Mouse (Mus musculus) inflammation-experienced regulatory T-cells (primary cell): Measurements from ENCODE around the gene Zfp473. TPM values are rescaled to one million over a fixed set of nuclear protein-coding genes. Genes with fewer than 3 reads are reported as not detected.

Experiments used
- polyA plus RNA-seq, 2 experiments: library from polyadenylated mRNA; unstranded; fragments of 100-300 nt; shearing (Covaris generic); gene quantifications; one replicate each; pipeline ENCODE4 v1.2.1; 2017

The Zfp473 gene
- 1 to 10 TPM in 1 of 2 experiments, under 1 TPM in 1; 0.37 to 1.3 TPM for polyA plus RNA-seq

DNA sequence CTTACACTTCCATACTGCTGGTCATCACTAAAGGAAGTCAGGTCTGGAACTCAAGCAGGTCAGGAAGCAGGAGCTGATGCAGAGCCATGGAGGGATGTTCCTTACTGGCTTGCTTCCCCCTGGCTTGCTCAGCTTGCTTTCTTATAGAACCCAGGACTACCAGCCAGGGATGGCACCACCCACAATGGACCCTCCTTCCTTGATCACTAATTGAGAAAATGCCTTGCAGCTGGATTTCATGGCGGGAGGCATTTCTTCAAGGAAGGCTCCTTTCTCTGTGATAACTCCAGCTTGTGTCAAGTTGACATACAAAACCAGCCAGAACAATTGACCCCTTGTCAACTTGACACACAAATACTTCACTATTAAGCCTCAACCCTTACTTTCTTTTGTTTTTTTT, at the start of gene Zfp473:
Gene Zfp473, minus strand, starts transcription at position 101 of the 400 bp plus-strand sequence.

DNA sequence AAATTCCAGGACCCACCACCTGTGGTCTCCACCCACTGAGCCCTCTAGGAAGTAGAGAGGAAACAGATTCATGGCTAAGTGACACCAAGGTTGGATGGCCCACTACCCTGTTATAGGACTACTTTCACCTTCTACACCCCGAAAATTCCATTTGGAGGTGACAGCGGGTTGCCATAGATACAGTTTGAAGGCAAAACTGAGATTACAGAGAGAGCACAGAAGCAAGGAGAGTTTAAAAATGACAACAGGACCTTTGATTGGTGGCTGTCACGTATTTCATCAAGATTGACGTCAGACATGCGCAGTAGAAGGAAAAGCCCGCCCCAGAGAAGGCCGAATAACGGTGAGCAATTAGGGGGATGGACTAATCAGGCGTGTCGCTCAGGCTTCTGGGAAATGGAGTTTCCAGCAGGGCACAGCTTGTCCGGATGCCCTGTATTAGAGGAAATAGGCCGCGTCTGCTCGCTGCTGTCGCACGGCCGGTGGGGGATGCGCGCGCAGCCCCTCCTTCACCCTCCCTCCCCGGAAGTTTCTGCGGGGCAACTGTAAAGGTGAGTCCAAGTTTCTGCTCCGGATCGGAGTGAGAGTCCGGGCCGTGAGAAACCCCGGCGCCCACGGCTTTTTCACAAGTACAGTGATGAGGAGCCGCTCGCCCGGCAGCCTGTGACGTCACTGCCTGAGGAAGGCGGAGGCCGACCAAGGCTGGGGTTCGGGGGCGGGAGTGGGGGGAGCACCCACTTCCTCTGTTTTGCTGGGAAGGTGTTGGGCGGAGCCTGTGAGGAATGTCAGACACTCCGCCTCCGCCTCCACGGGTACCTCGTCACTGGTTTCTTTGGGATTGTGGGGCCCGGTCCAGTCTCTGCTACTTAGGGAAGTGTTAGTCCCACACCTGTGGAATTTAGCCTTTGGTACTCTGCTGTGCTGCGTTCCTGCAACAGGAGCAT, 2.5 kb downstream of the Zfp473 start, which contains the start of gene Vrk3:
Gene Vrk3, plus strand, starts transcription at position 313 of the 944 bp plus-strand sequence.

DNA sequence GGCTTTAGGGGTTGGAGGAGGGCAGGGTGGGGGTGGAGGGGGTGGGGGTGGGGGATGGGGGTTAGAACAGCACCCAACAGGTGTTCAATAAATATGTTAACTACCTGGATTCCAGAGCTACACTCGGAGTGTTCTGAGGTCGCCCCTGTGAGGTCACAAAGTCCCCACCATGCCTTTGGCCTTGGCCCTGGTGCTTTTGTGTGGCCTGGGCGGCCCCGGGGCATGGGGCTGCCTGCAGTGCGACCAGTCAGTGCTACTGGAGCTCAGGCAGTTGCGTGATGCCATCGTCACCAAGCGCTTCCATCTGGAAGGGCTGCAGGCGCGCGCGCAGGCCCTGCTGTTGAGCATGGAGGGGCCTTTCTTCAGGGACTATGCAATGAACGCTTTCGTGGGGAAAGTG, 42.3 kb downstream of the Zfp473 start, which contains the start of gene Izumo2:
Gene Izumo2, plus strand, starts transcription at position 169 of the 400 bp plus-strand sequence.

Other genes starting within 250 kb of the Zfp473 start
- not detected for gene Mybpc2, start 226.4 kb downstream of the Zfp473 start, polyA plus RNA-seq
- gene Spib, start 219.0 kb downstream of the Zfp473 start, polyA plus RNA-seq: 1 to 10 TPM; 2.6 to 6.3 TPM
- 10 to 100 TPM; 46.3 to 81.8 TPM for gene Pold1, start 202.2 kb downstream of the Zfp473 start, polyA plus RNA-seq
- gene Nr1h2, start 197.1 kb downstream of the Zfp473 start, polyA plus RNA-seq: 100 to 1,000 TPM; 132 to 172 TPM
- 1 to 10 TPM; 3.9 to 9.7 TPM for gene Napsa, start 178.7 kb downstream of the Zfp473 start, polyA plus RNA-seq
- under 1 TPM; 0.17 to 0.44 TPM for gene Kcnc3, start 160.4 kb downstream of the Zfp473 start, polyA plus RNA-seq
- gene Myh14, start 80.2 kb downstream of the Zfp473 start, polyA plus RNA-seq: 1 to 10 TPM in 1 of 2 experiments, under 1 TPM in 1; 0.24 to 1.8 TPM
- gene Izumo2, start 42.3 kb downstream of the Zfp473 start, polyA plus RNA-seq: not detected
- gene Vrk3, start 2.6 kb downstream of the Zfp473 start, polyA plus RNA-seq: 10 to 100 TPM; 92.8 to 98.9 TPM
- gene Nup62, start 65.0 kb upstream of the Zfp473 start, polyA plus RNA-seq: 10 to 100 TPM; 40.5 to 41.4 TPM
- 1 to 10 TPM; 3.0 to 8.6 TPM for gene Il4i1, start 65.3 kb upstream of the Zfp473 start, polyA plus RNA-seq
- gene Atf5, start 65.6 kb upstream of the Zfp473 start, polyA plus RNA-seq: under 1 TPM in 1 of 2 experiments, not detected in 1; 0.30 TPM
- 10 to 100 TPM; 26.4 to 35.3 TPM for gene Akt1s1, start 97.9 kb upstream of the Zfp473 start, polyA plus RNA-seq
- 10 to 100 TPM; 83.2 to 90.0 TPM for gene Tbc1d17, start 98.0 kb upstream of the Zfp473 start, polyA plus RNA-seq
- gene Pnkp, start 106.1 kb upstream of the Zfp473 start, polyA plus RNA-seq: 10 to 100 TPM; 89.6 to 97.9 TPM
- 10 to 100 TPM; 28.9 to 30.2 TPM for gene Ptov1, start 118.7 kb upstream of the Zfp473 start, polyA plus RNA-seq
- 10 to 100 TPM; 54.7 to 59.9 TPM for gene Med25, start 141.7 kb upstream of the Zfp473 start, polyA plus RNA-seq
- 10 to 100 TPM; 38.7 to 55.5 TPM for gene Fuz, start 145.0 kb upstream of the Zfp473 start, polyA plus RNA-seq
- 10 to 100 TPM; 56.8 to 69.1 TPM for gene Ap2a1, start 178.4 kb upstream of the Zfp473 start, polyA plus RNA-seq
- under 1 TPM in 1 of 2 experiments, not detected in 1; 0.97 TPM for gene Tsks, start 192.2 kb upstream of the Zfp473 start, polyA plus RNA-seq
- 1 to 10 TPM; 1.7 to 2.5 TPM for gene Cpt1c, start 223.8 kb upstream of the Zfp473 start, polyA plus RNA-seq
- gene Prmt1, start 235.5 kb upstream of the Zfp473 start, polyA plus RNA-seq: 100 to 1,000 TPM; 148 to 162 TPM
- 100 to 1,000 TPM; 224 to 233 TPM for gene Irf3, start 246.6 kb upstream of the Zfp473 start, polyA plus RNA-seq
- 10 to 100 TPM; 23.6 to 30.4 TPM for gene Bcl2l12, start 247.7 kb upstream of the Zfp473 start, polyA plus RNA-seq